Mouse (Mus musculus) spleen, adult 2 months (tissue): Measurements from ENCODE around the gene Gpr152.

Experiments used
- CTCF ChIP-seq: fragments of 200-500 bp; IDR thresholded peaks from 2 replicates; pipeline ENCODE4 v1.5.1; 2011; ENCODE audit warnings: mild to moderate bottlenecking, inconsistent platforms; ENCODE audit not compliant: insufficient read depth, insufficient read length, insufficient replicate concordance; ENCODE audit errors: extremely low read depth
- POLR2A ChIP-seq: fragments of 200-500 bp; IDR thresholded peaks from 2 replicates; pipeline ENCODE4 v1.6.1; 2011; ENCODE audit warnings: low read depth, low read length, inconsistent platforms

GRCm38 (mm10) chr19:4131768-4132167 is 7.8 kb upstream of the Gpr152 start:
- TF ChIP-seq CTCF (peak; percentile 25; the same call in 1 of the 2 replicates), POLR2A (no peak)
